Mouse (Mus musculus) lung, embryonic 15.5 days (tissue): Measurements from ENCODE around the gene Mertk. TPM values are rescaled to one million over a fixed set of nuclear protein-coding genes. Genes with fewer than 3 reads are reported as not detected.

ENCODE experiments used
- ATAC-seq: fragments of 200-750 bp; cut with Nextera tagmentation; 2 replicates; pipeline ENCODE4 v1.8.0; 2017; ENCODE audit warnings: moderate number of reproducible peaks, borderline replicate concordance; ENCODE audit not compliant: low FRiP score, low TSS enrichment; ENCODE audit errors: extremely low read depth
- H3K27ac ChIP-seq: fragments of 300-500 bp; sonication (generic); 2 replicates; pipeline ENCODE4 v1.5.1; 2015; ENCODE audit warnings: moderate library complexity, mild to moderate bottlenecking, inconsistent platforms
- H3K27me3 ChIP-seq: fragments of 300-500 bp; sonication (generic); 2 replicates; pipeline ENCODE4 v1.6.1; 2015; ENCODE audit warnings: inconsistent platforms
- H3K36me3 ChIP-seq: fragments of 300-500 bp; sonication (generic); 2 replicates; pipeline ENCODE4 v1.6.1; 2015; ENCODE audit warnings: inconsistent platforms
- H3K4me1 ChIP-seq: fragments of 300-500 bp; sonication (generic); 2 replicates; pipeline ENCODE4 v1.6.1; 2015; ENCODE audit warnings: inconsistent platforms
- H3K4me2 ChIP-seq: fragments of 300-500 bp; sonication (generic); 2 replicates; pipeline ENCODE4 v1.6.1; 2015; ENCODE audit warnings: inconsistent platforms, mild to moderate bottlenecking, moderate library complexity
- H3K4me3 ChIP-seq: fragments of 300-500 bp; sonication (generic); 2 replicates; pipeline ENCODE4 v1.5.1; 2015; ENCODE audit warnings: mild to moderate bottlenecking, inconsistent platforms
- H3K9ac ChIP-seq: fragments of 300-500 bp; sonication (generic); 2 replicates; pipeline ENCODE4 v1.6.1; 2015; ENCODE audit warnings: inconsistent platforms
- H3K9me3 ChIP-seq: fragments of 300-500 bp; sonication (generic); 2 replicates; pipeline ENCODE4 v1.6.1; 2016; ENCODE audit warnings: inconsistent platforms
- WGBS: fragments of 180-500 bp; shearing (Covaris S2); methylation state at CpG from one replicate; pipeline ENCODE4 v1.1.7; 2015; 5-methylcytosine and 5-hydroxymethylcytosine counted together
- polyA plus RNA-seq: library from polyadenylated mRNA; unstranded; fragments of >200 nt; fragmentation: Nextera tagmentation; extraction: Ambion mirVana; gene quantifications from 2 replicates; pipeline ENCODE4 v1.2.1, GENCODE M21; 2015

Gene Mertk
- polyA plus RNA-seq, 1 experiment from 2014 or later: 5.6 TPM

GRCm38 (mm10) chr2:128833435-128833834, 134.7 kb downstream of the Mertk start:
- H3K4me3 ChIP-seq: no peak overlapping the region
- H3K27me3 ChIP-seq: no peaks in the 10 kb centered on the region
- 94% methylated on average over 2 of the region's 2 CpGs for WGBS
- no peak for ATAC-seq
- no peaks in the 10 kb centered on the region for H3K9me3 ChIP-seq
- H3K4me2 ChIP-seq: no peak overlapping the region
- H3K36me3 ChIP-seq: peaks cover 47% of the 10 kb centered on the region
- no peak overlapping the region for H3K27ac ChIP-seq
- H3K4me1 ChIP-seq: peaks cover 9% of the 10 kb centered on the region; the same call in 1 of the 2 replicates
- H3K9ac ChIP-seq: no peak overlapping the region

- Histone ChIP-seq H3K4me2 (no peak overlapping the region), H3K27me3 (no peaks in the 10 kb centered on the region), H3K4me1 (no peaks in the 10 kb centered on the region), H3K36me3 (peaks cover 48% of the 10 kb centered on the region), H3K9me3 (no peaks in the 10 kb centered on the region), H3K9ac (no peak overlapping the region), H3K4me3 (no peak overlapping the region), H3K27ac (no peak overlapping the region)
- WGBS: 86% methylated on average over 8 of the region's 8 CpGs
- no peak for ATAC-seq
Measured at GRCm38 (mm10) chr2:128837531-128837930, 138.8 kb downstream of the Mertk start.

- H3K9me3 ChIP-seq: no peaks in the 10 kb centered on the region
- H3K36me3 ChIP-seq: peaks cover 49% of the 10 kb centered on the region
- ATAC-seq: no peak
- no peaks in the 10 kb centered on the region for H3K4me1 ChIP-seq
- no peak overlapping the region for H3K4me2 ChIP-seq
- H3K9ac ChIP-seq: no peak overlapping the region
- peak overlapping the region; percentile 45; the same call in 1 of the 2 replicates for H3K27ac ChIP-seq
- H3K27me3 ChIP-seq: no peaks in the 10 kb centered on the region
- H3K4me3 ChIP-seq: no peak overlapping the region
- WGBS: 67% methylated on average over 3 of the region's 3 CpGs
Measured at GRCm38 (mm10) chr2:128838611-128839010, 139.9 kb downstream of the Mertk start.

GRCm38 (mm10) chr2:128839501-128839900, 140.7 kb downstream of the Mertk start:
- no peaks in the 10 kb centered on the region for H3K27me3 ChIP-seq
- H3K9ac ChIP-seq: no peak overlapping the region
- no peak for ATAC-seq
- H3K4me2 ChIP-seq: no peak overlapping the region
- peaks cover 44% of the 10 kb centered on the region for H3K36me3 ChIP-seq
- peak overlapping the region; percentile 45 for H3K27ac ChIP-seq
- no peaks in the 10 kb centered on the region for H3K4me1 ChIP-seq
- H3K9me3 ChIP-seq: no peaks in the 10 kb centered on the region
- H3K4me3 ChIP-seq: no peak overlapping the region
- 57% methylated on average over 2 of the region's 2 CpGs for WGBS

- Histone ChIP-seq H3K4me3 (no peak overlapping the region), H3K4me1 (no peaks in the 10 kb centered on the region), H3K9me3 (no peaks in the 10 kb centered on the region), H3K9ac (no peak overlapping the region), H3K4me2 (no peak overlapping the region), H3K36me3 (peaks cover 44% of the 10 kb centered on the region), H3K27ac (no peak overlapping the region), H3K27me3 (no peaks in the 10 kb centered on the region)
- ATAC-seq: no peak
- WGBS: 76% methylated on average over 8 of the region's 8 CpGs
Measured at GRCm38 (mm10) chr2:128842437-128842836, 143.7 kb downstream of the Mertk start.

GRCm38 (mm10) chr2:128850036-128850435, 151.3 kb downstream of the Mertk start:
- H3K4me3 ChIP-seq: no peak overlapping the region
- no peaks in the 10 kb centered on the region for H3K9me3 ChIP-seq
- no peak overlapping the region for H3K4me2 ChIP-seq
- H3K4me1 ChIP-seq: no peaks in the 10 kb centered on the region
- no peaks in the 10 kb centered on the region for H3K27me3 ChIP-seq
- H3K36me3 ChIP-seq: peaks cover 55% of the 10 kb centered on the region
- no peak overlapping the region for H3K9ac ChIP-seq
- no peak overlapping the region for H3K27ac ChIP-seq
- WGBS: 91% methylated on average over 2 of the region's 2 CpGs
- ATAC-seq: no peak

Other genes starting within 250 kb of the Mertk start
- gene Spdye4c, start 107.7 kb upstream of the Mertk start, polyA plus RNA-seq: not detected in 2 replicates
- 67.2 and 71.8 TPM in 2 replicates for gene Anapc1, start 11.6 kb upstream of the Mertk start, polyA plus RNA-seq
- 29.5 and 31.4 TPM in 2 replicates for gene Tmem87b, start 119.2 kb downstream of the Mertk start, polyA plus RNA-seq
- 8.7 and 9.1 TPM in 2 replicates for gene Fbln7, start 164.0 kb downstream of the Mertk start, polyA plus RNA-seq
- gene Zc3h8, start 245.1 kb downstream of the Mertk start, polyA plus RNA-seq: 6.7 and 7.2 TPM in 2 replicates